Mouse (Mus musculus): Measurements from ENCODE around the gene Syn2. TPM values are rescaled to one million over a fixed set of nuclear protein-coding genes. Genes with fewer than 3 reads are reported as not detected.

Gene Syn2
- polyA plus RNA-seq (2017; shearing (Covaris generic)) = not detected

DNA sequence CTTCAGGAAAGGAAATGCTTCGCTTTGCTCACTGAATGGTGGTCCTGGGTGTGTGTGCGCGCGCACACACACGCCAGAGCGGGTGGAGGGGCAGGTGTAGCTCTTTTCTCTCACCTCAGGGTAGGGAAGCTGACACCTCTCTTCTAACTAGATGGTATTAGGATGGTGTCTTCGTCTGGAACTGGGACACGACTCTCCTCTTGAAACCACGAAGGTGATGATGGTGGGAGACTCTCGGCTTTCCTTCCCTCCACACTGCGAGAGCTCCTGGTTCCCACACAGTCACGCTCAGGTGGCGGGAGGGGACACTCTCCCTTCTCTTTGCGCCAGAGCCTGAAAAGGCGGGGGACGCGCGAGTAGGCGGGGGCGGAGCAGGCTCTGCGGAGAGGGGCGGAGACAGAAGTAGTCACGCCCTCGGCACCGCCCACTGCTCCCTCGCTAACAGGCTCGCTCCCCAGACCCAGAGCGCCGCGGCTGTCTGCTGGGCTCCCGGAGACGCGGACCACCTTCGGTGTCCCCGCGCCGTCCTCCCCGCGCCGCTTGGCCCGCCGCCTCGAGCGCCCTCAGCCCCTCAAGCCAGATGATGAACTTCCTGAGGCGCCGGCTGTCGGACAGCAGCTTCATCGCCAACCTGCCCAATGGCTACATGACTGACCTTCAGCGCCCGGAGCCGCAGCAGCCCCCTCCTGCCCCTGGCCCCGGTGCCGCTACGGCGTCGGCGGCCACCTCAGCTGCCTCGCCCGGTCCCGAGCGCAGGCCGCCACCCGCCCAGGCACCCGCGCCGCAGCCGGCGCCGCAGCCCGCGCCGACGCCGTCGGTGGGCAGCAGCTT lies at the start of gene Syn2:
Gene Syn2 (plus strand): TSS at position 402 of the 831 bp plus-strand sequence.

DNA sequence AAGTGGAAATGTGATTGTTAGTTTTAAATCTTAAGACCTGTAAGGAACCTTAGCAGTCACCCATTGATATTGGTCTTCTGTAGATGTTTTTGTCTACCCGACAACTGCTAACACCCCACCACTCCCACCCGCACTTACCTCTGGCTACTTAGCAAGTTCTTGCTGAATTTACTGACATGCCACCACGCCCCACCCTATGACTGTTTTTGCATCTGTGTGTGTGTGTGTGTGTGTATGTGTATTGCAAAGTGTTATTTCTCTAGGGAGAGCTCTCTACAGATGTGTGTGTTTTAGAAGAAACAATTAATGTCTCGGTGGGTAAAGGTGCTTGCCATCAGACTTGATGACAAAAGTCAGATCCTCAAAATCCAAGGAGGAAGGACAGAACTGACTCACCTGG lies 92.3 kb downstream of the Syn2 start, which contains the start of gene Gm17482:
Gene Gm17482 (plus strand): TSS at position 301 of the 400 bp plus-strand sequence.

DNA sequence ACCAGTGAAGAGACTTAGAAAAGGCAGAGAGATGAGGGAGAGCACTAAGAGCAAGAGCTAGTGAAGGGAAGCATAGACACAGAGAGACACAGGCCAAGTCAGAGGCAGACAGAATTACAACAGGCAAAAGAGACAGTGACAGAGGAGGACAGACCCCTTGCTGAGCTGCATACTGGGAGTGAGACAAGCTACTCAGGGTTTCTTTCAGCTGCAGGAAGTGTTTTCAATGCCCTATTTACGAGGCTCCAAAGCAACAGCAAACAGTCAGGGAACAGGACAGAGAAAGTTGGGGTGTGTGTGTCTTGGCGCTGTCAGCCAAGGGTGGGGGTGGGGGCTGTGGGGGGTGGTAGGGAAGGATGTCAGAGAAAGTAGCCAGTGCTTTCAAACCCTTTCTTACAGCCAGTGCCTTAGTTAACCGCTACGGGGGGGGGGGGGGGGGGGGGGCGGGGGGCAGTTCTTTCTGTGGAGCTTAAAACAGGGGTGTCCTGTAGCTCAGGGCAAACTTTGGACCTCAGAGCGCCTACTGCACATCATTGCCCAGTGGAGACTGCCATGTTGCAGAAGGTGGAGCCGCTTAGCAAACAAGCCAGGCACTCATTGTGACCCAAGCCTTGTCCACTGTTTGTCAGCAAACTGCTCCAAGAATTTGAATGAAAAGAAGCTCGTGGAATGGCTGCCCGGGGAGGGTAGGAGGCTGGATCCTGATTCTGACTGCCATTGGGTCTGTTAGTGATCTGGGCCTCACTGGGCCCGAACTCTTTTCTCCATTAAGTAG lies 117.6 kb downstream of the Syn2 start, which contains the start of gene Timp4:
Gene Timp4 (minus strand): TSS at position 107 of the 775 bp plus-strand sequence.

Other genes with a start within 250 kb of the Syn2 start
- gene Vgll4, start 164.9 kb upstream of the Syn2 start, polyA plus RNA-seq (2017; shearing (Covaris generic)) = 148 TPM
- gene Tamm41, start 97.0 kb upstream of the Syn2 start, polyA plus RNA-seq (2017; shearing (Covaris generic)) = 27.0 TPM
- not detected for gene Gm17482, start 92.4 kb downstream of the Syn2 start, polyA plus RNA-seq (2017; shearing (Covaris generic))
- not detected for gene Timp4, start 117.3 kb downstream of the Syn2 start, polyA plus RNA-seq (2017; shearing (Covaris generic))
- 0.81 TPM for gene Pparg, start 226.0 kb downstream of the Syn2 start, polyA plus RNA-seq (2017; shearing (Covaris generic))

Measured in CD4-positive, CD25-positive, alpha-beta regulatory T cell, adult 9 weeks (primary cell).